9 mouse cellular contexts compared by ENCODE assay signal in genomic region chr1:51530191-51530926, GRCm38 (mm10). TPM values are rescaled to one million over a fixed set of nuclear protein-coding genes. Genes with fewer than 3 reads are reported as not detected.
DNase-seq lines count a peak whose midpoint lies in the region; ATAC-seq and TF ChIP-seq lines count a peak whose summit lies in the region.
"Had no signal": no experiment of that assay in that cellular context is flagged by ENCODE, and none has a peak within 500 bp of the region (broad histone marks: within the 10 kb centered on the region; RNA-seq: fewer than 3 reads in every experiment).

No protein-coding gene starts in this region.

- peak overlapping the region; percentile 79 for H3K27ac ChIP-seq in lung, embryonic 15.5 days
- H3K27ac ChIP-seq in stomach, embryonic 16.5 days (ENCODE audit: low read length): peak overlapping the region; percentile 79
- no peak overlapping the region for H3K27ac ChIP-seq in thymus, adult 2 months (ENCODE audit: control insufficient read depth, insufficient read depth, low read length)
- H3K27ac ChIP-seq: limb, embryonic 13.5 days had no signal

- peak; percentile 72 for ATAC-seq in lung, embryonic 15.5 days (ENCODE audit: borderline replicate concordance, extremely low read depth, low FRiP score, low TSS enrichment)
- peak; percentile 70; the same call in 1 of the 2 replicates for ATAC-seq in stomach, embryonic 16.5 days (ENCODE audit: insufficient read depth, low FRiP score)

- peaks cover 17% of the 10 kb centered on the region; the same call in 1 of the 2 replicates for H3K4me1 ChIP-seq in lung, embryonic 15.5 days
- peaks cover 7% of the 10 kb centered on the region; the same call in 1 of the 2 replicates for H3K4me1 ChIP-seq in stomach, embryonic 16.5 days (ENCODE audit: control insufficient read depth, insufficient read depth, low read length)
- H3K4me1 ChIP-seq in thymus, adult 2 months (replicated peaks; ENCODE audit: control insufficient read depth, insufficient read depth, low read length): peaks cover 11% of the 10 kb centered on the region

- no peaks in the 10 kb centered on the region for H3K9me3 ChIP-seq in lung, embryonic 15.5 days
- H3K9me3 ChIP-seq in stomach, embryonic 16.5 days (replicated peaks; ENCODE audit: control insufficient read depth, low read length): no peaks in the 10 kb centered on the region
- H3K9me3 ChIP-seq: limb, embryonic 13.5 days had no signal

- TF ChIP-seq POLR2A in thymus, adult 2 months (IDR thresholded peaks at IDR 0.05; ENCODE audit: control insufficient read depth, extremely low read depth, insufficient read depth, low read length, poor library complexity): no peak

- no peaks in the 10 kb centered on the region for H3K36me3 ChIP-seq in lung, embryonic 15.5 days
- H3K36me3 ChIP-seq in stomach, embryonic 16.5 days (ENCODE audit: control insufficient read depth, insufficient read depth, low read length): no peaks in the 10 kb centered on the region
- H3K36me3 ChIP-seq in thymus, adult 2 months (ENCODE audit: control insufficient read depth, insufficient read depth, low read length): no peaks in the 10 kb centered on the region
- H3K36me3 ChIP-seq: limb, embryonic 13.5 days had no signal

- H3K27me3 ChIP-seq in lung, embryonic 15.5 days: no peaks in the 10 kb centered on the region
- no peaks in the 10 kb centered on the region for H3K27me3 ChIP-seq in stomach, embryonic 16.5 days (ENCODE audit: control insufficient read depth, insufficient read depth, low read length)
- no peaks in the 10 kb centered on the region for H3K27me3 ChIP-seq in thymus, adult 2 months (ENCODE audit: control insufficient read depth, insufficient read depth, low read length)
- H3K27me3 ChIP-seq: limb, embryonic 13.5 days had no signal

- H3K9ac ChIP-seq in lung, embryonic 15.5 days: no peak overlapping the region
- H3K9ac ChIP-seq in stomach, embryonic 16.5 days (ENCODE audit: low read length): no peak overlapping the region
- H3K9ac ChIP-seq: limb, embryonic 13.5 days had no signal

- no peak overlapping the region for H3K4me3 ChIP-seq in lung, embryonic 15.5 days
- H3K4me3 ChIP-seq in stomach, embryonic 16.5 days (replicated peaks; ENCODE audit: low read length): no peak overlapping the region
- no peak overlapping the region for H3K4me3 ChIP-seq in thymus, adult 2 months (ENCODE audit: control insufficient read depth, insufficient read depth, low read length)
- H3K4me3 ChIP-seq: limb, embryonic 13.5 days had no signal

- no peak overlapping the region for H3K4me2 ChIP-seq in lung, embryonic 15.5 days
- no peak overlapping the region for H3K4me2 ChIP-seq in stomach, embryonic 16.5 days (ENCODE audit: low read depth, low read length)
- H3K4me2 ChIP-seq: limb, embryonic 13.5 days had no signal

- WGBS in lung, embryonic 15.5 days: 53% methylated on average over 9 of the region's 9 CpGs
- WGBS in stomach, embryonic 16.5 days: 64% methylated on average over 9 of the region's 9 CpGs
- WGBS in thymus, adult 2 months: 86% methylated on average over 9 of the region's 9 CpGs

- DNase-seq in lung, postnatal 14 days: no peak
- peak; percentile 71 to 73 for DNase-seq in cerebellum, postnatal 36 days
- peak; percentile 63 for DNase-seq in kidney, postnatal 10 days
- no peak for DNase-seq in gastrocnemius, adult 18-20 months (ENCODE audit: low spot score)
- no peak for DNase-seq in thymus, adult 2 months
- DNase-seq in right cerebral cortex, postnatal 25 days: no peak

- no peak for TF ChIP-seq CTCF in thymus, adult 2 months (IDR thresholded peaks at IDR 0.05; ENCODE audit: borderline replicate concordance, control insufficient read depth, extremely low read depth, insufficient read depth, low read length, poor library complexity)

RNA-seq across cellular contexts. Expression of gene Nabp1, which starts 52.1 kb away (rescaled TPM):
- 7.6 and 10.3 TPM in 2 replicates for polyA plus RNA-seq in lung, embryonic 15.5 days (2015; fragmentation: Nextera tagmentation; extraction: Ambion mirVana)
- 23.0 and 24.3 TPM in 2 replicates for polyA plus RNA-seq in stomach, embryonic 16.5 days (2015; fragmentation: Nextera tagmentation; extraction: Ambion mirVana)
- total RNA-seq in gastrocnemius, adult 18-20 months (2021): 10 to 100 TPM; 14.2 to 15.8 TPM
- 96.0 and 96.7 TPM in 2 replicates for polyA plus RNA-seq in thymus, adult 2 months (2012; rRNA removed)

Comparison
In these comparisons a context has a peak if more than half of its experiments do, and no peak if none do; other contexts are left out.
1. DNase-seq: peak in cerebellum, postnatal 36 days (2 of 2) and kidney, postnatal 10 days (single experiment); none in lung, postnatal 14 days (single experiment), gastrocnemius, adult 18-20 months (single experiment), thymus, adult 2 months (single experiment) and right cerebral cortex, postnatal 25 days (single experiment).